Mouse (Mus musculus) megakaryocyte-erythroid progenitor cell, adult 5-6 weeks (primary cell): ENCODE measurements around the gene Ly6g5b. TPM values are rescaled to one million over a fixed set of nuclear protein-coding genes. Genes with fewer than 3 reads are reported as not detected.

Experiments used
- total RNA-seq, 2 experiments: library from RNA; stranded (forward) in 1 of 2; stranded (reverse) in 1 of 2; fragments of 200-1000, 215-1000 nt in 1 of 2; fragments of >200 nt in 1 of 2; fragmentation: Nextera tagmentation in 1 of 2; gene quantifications; 2 replicates each; pipeline ENCODE4 v1.2.3; 2014 to 2017

Ly6g5b gene
- total RNA-seq, 2 experiments from 2014 or later, result 1.1 TPM; not detected in 1

Other genes with a start within 250 kb of the Ly6g5b start
Only the 30 nearest of the 42 such genes appear.
- not detected in 2 replicates for gene Hspa1l, start 142.7 kb downstream of the Ly6g5b start, total RNA-seq (2014; fragmentation: Nextera tagmentation)
- gene Hspa1l, start 142.7 kb downstream of the Ly6g5b start, total RNA-seq (2017), result not detected in 2 replicates
- 269 and 281 TPM in 2 replicates for gene Lsm2, start 133.6 kb downstream of the Ly6g5b start, total RNA-seq (2014; fragmentation: Nextera tagmentation)
- 34.8 and 79.7 TPM in 2 replicates for gene Lsm2, start 133.6 kb downstream of the Ly6g5b start, total RNA-seq (2017)
- gene Vars, start 114.4 kb downstream of the Ly6g5b start, total RNA-seq (2014; fragmentation: Nextera tagmentation), result 137 and 213 TPM in 2 replicates
- 226 and 342 TPM in 2 replicates for gene Vars, start 114.4 kb downstream of the Ly6g5b start, total RNA-seq (2017)
- 0.31 and 0.54 TPM in 2 replicates for gene Vwa7, start 98.8 kb downstream of the Ly6g5b start, total RNA-seq (2014; fragmentation: Nextera tagmentation)
- 0.15 and 0.19 TPM in 2 replicates for gene Vwa7, start 98.8 kb downstream of the Ly6g5b start, total RNA-seq (2017)
- gene Sapcd1, start 87.4 kb downstream of the Ly6g5b start, total RNA-seq (2014; fragmentation: Nextera tagmentation), result 9.4 and 14.7 TPM in 2 replicates
- gene Sapcd1, start 87.4 kb downstream of the Ly6g5b start, total RNA-seq (2017), result 4.2 TPM in 1 of 2 replicates, not detected in the other
- 10.0 and 10.6 TPM in 2 replicates for gene Msh5, start 68.7 kb downstream of the Ly6g5b start, total RNA-seq (2014; fragmentation: Nextera tagmentation)
- 2.4 and 3.1 TPM in 2 replicates for gene Msh5, start 68.7 kb downstream of the Ly6g5b start, total RNA-seq (2017)
- 126 and 137 TPM in 2 replicates for gene Clic1, start 65.5 kb downstream of the Ly6g5b start, total RNA-seq (2014; fragmentation: Nextera tagmentation)
- 137 and 183 TPM in 2 replicates for gene Clic1, start 65.5 kb downstream of the Ly6g5b start, total RNA-seq (2017)
- 2.7 and 7.6 TPM in 2 replicates for gene Ddah2, start 56.4 kb downstream of the Ly6g5b start, total RNA-seq (2014; fragmentation: Nextera tagmentation)
- gene Ddah2, start 56.4 kb downstream of the Ly6g5b start, total RNA-seq (2017), result 4.6 and 21.4 TPM in 2 replicates
- gene Ly6g6c, start 50.0 kb downstream of the Ly6g5b start, total RNA-seq (2014; fragmentation: Nextera tagmentation), result not detected in 2 replicates
- gene Ly6g6c, start 50.0 kb downstream of the Ly6g5b start, total RNA-seq (2017), result not detected in 2 replicates
- 0.32 TPM in 1 of 2 replicates, not detected in the other for gene Mpig6b, start 49.2 kb downstream of the Ly6g5b start, total RNA-seq (2014; fragmentation: Nextera tagmentation)
- not detected in 2 replicates for gene Mpig6b, start 49.2 kb downstream of the Ly6g5b start, total RNA-seq (2017)
- not detected in 2 replicates for gene Ly6g6e, start 38.5 kb downstream of the Ly6g5b start, total RNA-seq (2014; fragmentation: Nextera tagmentation)
- not detected in 2 replicates for gene Ly6g6e, start 38.5 kb downstream of the Ly6g5b start, total RNA-seq (2017)
- gene Ly6g6d, start 37.4 kb downstream of the Ly6g5b start, total RNA-seq (2014; fragmentation: Nextera tagmentation), result not detected in 2 replicates
- gene Ly6g6d, start 37.4 kb downstream of the Ly6g5b start, total RNA-seq (2017), result not detected in 2 replicates
- not detected in 2 replicates for gene Ly6g6f, start 29.8 kb downstream of the Ly6g5b start, total RNA-seq (2014; fragmentation: Nextera tagmentation)
- not detected in 2 replicates for gene Ly6g6f, start 29.8 kb downstream of the Ly6g5b start, total RNA-seq (2017)
- gene Abhd16a, start 26.2 kb downstream of the Ly6g5b start, total RNA-seq (2014; fragmentation: Nextera tagmentation), result 62.9 and 76.7 TPM in 2 replicates
- 38.5 and 46.7 TPM in 2 replicates for gene Abhd16a, start 26.2 kb downstream of the Ly6g5b start, total RNA-seq (2017)
- not detected in 2 replicates for gene Ly6g5c, start 7.1 kb downstream of the Ly6g5b start, total RNA-seq (2014; fragmentation: Nextera tagmentation)
- gene Ly6g5c, start 7.1 kb downstream of the Ly6g5b start, total RNA-seq (2017), result not detected in 2 replicates
- 30.4 and 31.5 TPM in 2 replicates for gene Gpank1, start 6.0 kb upstream of the Ly6g5b start, total RNA-seq (2014; fragmentation: Nextera tagmentation)
- gene Gpank1, start 6.0 kb upstream of the Ly6g5b start, total RNA-seq (2017), result 36.2 and 37.7 TPM in 2 replicates
- gene Csnk2b, start 6.6 kb upstream of the Ly6g5b start, total RNA-seq (2014; fragmentation: Nextera tagmentation), result 340 and 451 TPM in 2 replicates
- 319 and 482 TPM in 2 replicates for gene Csnk2b, start 6.6 kb upstream of the Ly6g5b start, total RNA-seq (2017)
- 0.70 and 6.3 TPM in 2 replicates for gene D17H6S53E, start 10.9 kb upstream of the Ly6g5b start, total RNA-seq (2014; fragmentation: Nextera tagmentation)
- gene D17H6S53E, start 10.9 kb upstream of the Ly6g5b start, total RNA-seq (2017), result 4.4 and 9.0 TPM in 2 replicates
- not detected in 2 replicates for gene Apom, start 16.6 kb upstream of the Ly6g5b start, total RNA-seq (2014; fragmentation: Nextera tagmentation)
- gene Apom, start 16.6 kb upstream of the Ly6g5b start, total RNA-seq (2017), result not detected in 2 replicates
- 158 TPM in 2 replicates for gene Bag6, start 19.8 kb upstream of the Ly6g5b start, total RNA-seq (2014; fragmentation: Nextera tagmentation)
- gene Bag6, start 19.8 kb upstream of the Ly6g5b start, total RNA-seq (2017), result 63.3 and 105 TPM in 2 replicates
- gene Prrc2a, start 49.5 kb upstream of the Ly6g5b start, total RNA-seq (2014; fragmentation: Nextera tagmentation), result 392 and 430 TPM in 2 replicates
- 44.9 and 47.1 TPM in 2 replicates for gene Prrc2a, start 49.5 kb upstream of the Ly6g5b start, total RNA-seq (2017)
- gene Aif1, start 60.6 kb upstream of the Ly6g5b start, total RNA-seq (2014; fragmentation: Nextera tagmentation), result not detected in 2 replicates
- 7.4 TPM in 1 of 2 replicates, not detected in the other for gene Aif1, start 60.6 kb upstream of the Ly6g5b start, total RNA-seq (2017)
- gene Lst1, start 73.0 kb upstream of the Ly6g5b start, total RNA-seq (2014; fragmentation: Nextera tagmentation), result not detected in 2 replicates
- gene Lst1, start 73.0 kb upstream of the Ly6g5b start, total RNA-seq (2017), result 15.8 TPM in 1 of 2 replicates, not detected in the other
- gene Ltb, start 79.0 kb upstream of the Ly6g5b start, total RNA-seq (2014; fragmentation: Nextera tagmentation), result 5.5 and 12.6 TPM in 2 replicates
- 1.3 TPM in 1 of 2 replicates, not detected in the other for gene Ltb, start 79.0 kb upstream of the Ly6g5b start, total RNA-seq (2017)
- gene Tnf, start 86.6 kb upstream of the Ly6g5b start, total RNA-seq (2014; fragmentation: Nextera tagmentation), result 1.8 TPM in 1 of 2 replicates, not detected in the other
- 0.88 and 7.7 TPM in 2 replicates for gene Tnf, start 86.6 kb upstream of the Ly6g5b start, total RNA-seq (2017)
- gene Lta, start 89.9 kb upstream of the Ly6g5b start, total RNA-seq (2014; fragmentation: Nextera tagmentation), result 0.45 TPM in 1 of 2 replicates, not detected in the other
- not detected in 2 replicates for gene Lta, start 89.9 kb upstream of the Ly6g5b start, total RNA-seq (2017)
- not detected in 2 replicates for gene Gm16181, start 105.4 kb upstream of the Ly6g5b start, total RNA-seq (2014; fragmentation: Nextera tagmentation)
- gene Gm16181, start 105.4 kb upstream of the Ly6g5b start, total RNA-seq (2017), result not detected in 2 replicates
- 4.5 and 8.0 TPM in 2 replicates for gene Atp6v1g2, start 118.2 kb upstream of the Ly6g5b start, total RNA-seq (2014; fragmentation: Nextera tagmentation)
- gene Atp6v1g2, start 118.2 kb upstream of the Ly6g5b start, total RNA-seq (2017), result 0.99 and 2.2 TPM in 2 replicates
- gene Nfkbil1, start 120.4 kb upstream of the Ly6g5b start, total RNA-seq (2014; fragmentation: Nextera tagmentation), result 8.8 and 10.1 TPM in 2 replicates
- gene Nfkbil1, start 120.4 kb upstream of the Ly6g5b start, total RNA-seq (2017), result 3.5 and 10.1 TPM in 2 replicates
- 488 and 550 TPM in 2 replicates for gene Ddx39b, start 126.3 kb upstream of the Ly6g5b start, total RNA-seq (2014; fragmentation: Nextera tagmentation)
- gene Ddx39b, start 126.3 kb upstream of the Ly6g5b start, total RNA-seq (2017), result 211 and 221 TPM in 2 replicates